Mouse (Mus musculus) olfactory bulb, adult 2 months (tissue): ENCODE results near the gene Cul4b. TPM values are rescaled to one million over a fixed set of nuclear protein-coding genes. Genes with fewer than 3 reads are reported as not detected.

Experiments used
- H3K27ac ChIP-seq: fragments of 200-500 bp; 2 replicates; pipeline ENCODE4 v1.5.1; 2012; ENCODE audit warnings: low read depth, low read length; ENCODE audit not compliant: insufficient read depth
- H3K4me1 ChIP-seq: fragments of 200-500 bp; 2 replicates; pipeline ENCODE4 v1.6.1; 2012; ENCODE audit warnings: low read length; ENCODE audit not compliant: control insufficient read depth, insufficient read depth
- H3K4me3 ChIP-seq: fragments of 200-500 bp; 2 replicates; pipeline ENCODE4 v1.5.1; 2012; ENCODE audit warnings: mild to moderate bottlenecking, low read depth, low read length, moderate library complexity; ENCODE audit not compliant: insufficient read depth
- CTCF ChIP-seq: fragments of 200-500 bp; IDR thresholded peaks from 2 replicates; pipeline ENCODE4 v1.5.1; 2012; ENCODE audit warnings: low read depth, mild to moderate bottlenecking, low read length, moderate library complexity; ENCODE audit not compliant: insufficient read depth
- POLR2A ChIP-seq: fragments of 200-500 bp; IDR thresholded peaks from 2 replicates; pipeline ENCODE4 v1.6.1; 2012; ENCODE audit warnings: mild to moderate bottlenecking, low read depth, low read length, moderate library complexity; ENCODE audit not compliant: insufficient read depth
- WGBS: fragments of 180-500 bp; shearing (Covaris S2); methylation state at CpG from one replicate; pipeline ENCODE4 v1.1.7; 2018; 5-methylcytosine and 5-hydroxymethylcytosine counted together
- polyA plus RNA-seq: library from polyadenylated mRNA; stranded (reverse); fragments of >200 nt; gene quantifications from 2 replicates; pipeline ENCODE4 v1.2.4, GENCODE M21; 2012; ENCODE audit warnings: low replicate concordance; ENCODE audit not compliant: missing spikeins, insufficient read depth, insufficient read length

The Cul4b gene
- polyA plus RNA-seq, result not detected in 2 replicates

DNA sequence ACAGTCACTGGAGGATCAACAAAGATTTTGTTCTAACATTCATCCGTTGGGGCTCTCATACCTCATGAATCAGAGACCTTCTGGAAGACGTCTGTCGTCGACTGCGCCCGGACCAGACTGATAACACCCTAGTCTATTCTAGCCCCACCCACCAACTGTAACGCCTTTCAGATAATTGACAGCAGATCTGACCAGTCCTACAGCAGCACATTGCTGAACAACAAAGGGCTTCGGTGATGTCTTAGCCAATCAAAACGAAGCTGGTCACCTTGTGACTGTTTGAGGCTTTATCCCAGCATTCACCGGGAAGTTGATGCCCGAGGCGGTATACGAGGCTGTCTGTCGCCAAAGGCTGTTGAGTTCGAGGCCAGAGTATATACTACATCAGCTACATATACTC, at the start of gene Cul4b:
Gene Cul4b (minus strand): TSS at position 119 of the 400 bp plus-strand sequence.
- Histone ChIP-seq H3K4me3 (no peak within 1 kb of the TSS), H3K27ac (no peak within 1 kb of the TSS), H3K4me1 (no peaks in the 10 kb centered on the region)
- WGBS, result 89% methylated on average over 15 of the region's 15 CpGs
- no peak for TF ChIP-seq CTCF
- TF ChIP-seq POLR2A, result no peak

DNA sequence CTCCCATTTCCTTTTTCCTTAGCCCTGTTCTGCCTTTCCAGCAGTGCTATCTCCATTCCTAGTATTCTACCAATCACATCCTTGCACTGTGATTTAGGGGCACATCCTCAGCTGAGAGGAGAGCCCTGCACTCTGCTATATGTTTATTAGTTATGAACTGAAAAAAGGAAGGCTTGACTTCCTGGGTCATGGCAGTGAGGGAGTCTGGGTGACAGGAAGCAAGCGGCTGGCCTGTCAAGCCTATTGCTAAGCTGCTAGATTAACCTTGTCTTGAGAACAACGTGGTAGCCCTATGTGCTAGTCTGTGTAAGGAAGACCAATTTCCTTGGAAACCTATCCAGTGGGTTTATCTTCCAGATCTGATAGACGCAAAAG, 25.0 kb upstream of the Cul4b start:
- TF ChIP-seq POLR2A, result no peak
- no peak for TF ChIP-seq CTCF
- Histone ChIP-seq H3K4me3 (peak overlapping the region; percentile 57), H3K27ac (peak overlapping the region; percentile 69), H3K4me1 (no peaks in the 10 kb centered on the region)
- 25% methylated on average over 3 of the region's 3 CpGs for WGBS

DNA sequence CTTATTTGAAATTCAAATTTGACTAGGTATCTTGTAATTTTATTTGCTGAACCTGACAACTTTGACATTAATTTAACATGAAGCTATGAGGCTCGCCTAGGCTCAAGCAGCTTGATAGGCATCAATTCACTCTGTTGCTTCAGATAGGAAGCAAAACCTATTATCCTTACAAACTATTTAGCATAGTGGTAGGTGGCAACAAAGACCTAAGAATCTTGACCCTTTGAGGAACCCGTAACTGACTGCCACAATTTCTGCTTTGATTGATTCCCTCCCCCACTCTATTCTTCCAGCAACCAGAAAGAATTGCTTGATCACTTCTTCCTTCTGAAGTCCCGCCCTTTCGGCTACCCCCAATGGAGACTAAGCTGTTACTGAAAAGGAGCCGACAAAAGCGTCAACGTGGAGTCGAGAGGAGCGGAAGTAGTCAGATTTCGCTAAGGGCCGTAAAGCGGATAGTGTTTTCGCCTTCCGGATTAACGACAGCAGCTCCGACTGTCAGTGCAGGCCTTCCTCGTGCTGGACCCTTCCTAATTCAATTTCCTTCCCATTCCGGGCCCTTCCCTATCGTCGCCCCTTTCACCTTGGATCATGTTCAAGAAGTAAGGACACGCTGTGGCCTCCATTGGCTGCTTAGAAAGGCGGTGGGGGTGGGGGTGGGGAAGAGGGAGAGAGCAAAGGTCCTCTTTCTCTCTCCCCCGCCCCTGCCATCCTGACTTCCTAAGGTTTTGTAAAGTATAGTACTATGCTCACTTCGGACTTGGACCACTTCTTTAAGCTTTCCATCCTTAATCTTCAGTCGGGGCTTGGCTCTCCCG, 24.4 kb upstream of the Cul4b start, which contains the start of gene Mcts1:
Gene Mcts1 (plus strand): TSS at position 402 of the 818 bp plus-strand sequence.
- H3K27ac ChIP-seq, result peak within 1 kb of the TSS; percentile 69
- WGBS, result 12% methylated on average over 26 of the region's 26 CpGs
- peak within 1 kb of the TSS; percentile 57 for H3K4me3 ChIP-seq
- no peaks in the 10 kb centered on the region for H3K4me1 ChIP-seq
- TF ChIP-seq POLR2A (no peak), CTCF (no peak)

- WGBS, result 64% methylated on average over 5 of the region's 5 CpGs
- TF ChIP-seq POLR2A, result no peak
- TF ChIP-seq CTCF, result no peak
- no peaks in the 10 kb centered on the region for H3K4me1 ChIP-seq
- no peak overlapping the region for H3K4me3 ChIP-seq
- no peak overlapping the region for H3K27ac ChIP-seq
These were observed 17.3 kb upstream of the Cul4b start for GRCm38 (mm10) chrX:38593180-38593889.

GRCm38 (mm10) chrX:38591749-38592148, 15.8 kb upstream of the Cul4b start:
- Histone ChIP-seq H3K4me3 (no peak overlapping the region), H3K4me1 (no peaks in the 10 kb centered on the region), H3K27ac (no peak overlapping the region)
- 95% methylated on average over 3 of the region's 3 CpGs for whole genome bisulfite sequencing
- TF ChIP-seq CTCF, result no peak
- TF ChIP-seq POLR2A, result no peak

DNA sequence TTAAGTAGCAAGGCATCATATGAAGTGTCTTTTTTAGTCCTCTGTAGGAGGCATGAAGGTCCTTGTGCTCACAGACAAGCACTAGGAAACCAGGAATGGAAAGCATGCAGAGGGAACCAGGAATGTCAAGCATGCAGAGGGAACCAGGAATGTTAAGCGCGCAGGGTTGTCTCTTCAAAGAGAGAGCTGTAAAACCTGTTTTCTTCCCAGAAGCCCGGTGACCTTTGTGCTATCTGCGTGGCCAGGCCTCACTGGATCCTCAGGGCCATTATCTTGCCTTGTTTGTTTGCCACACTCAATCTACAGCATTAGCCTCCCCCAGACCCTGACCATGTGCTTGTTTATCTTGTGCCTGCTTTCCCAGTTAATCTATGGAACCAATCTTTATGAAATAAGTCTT, 13.8 kb upstream of the Cul4b start:
- WGBS, result 57% methylated on average over 4 of the region's 4 CpGs
- Histone ChIP-seq H3K4me3 (no peak overlapping the region), H3K27ac (no peak overlapping the region), H3K4me1 (no peaks in the 10 kb centered on the region)
- TF ChIP-seq POLR2A, result no peak
- TF ChIP-seq CTCF, result no peak

DNA sequence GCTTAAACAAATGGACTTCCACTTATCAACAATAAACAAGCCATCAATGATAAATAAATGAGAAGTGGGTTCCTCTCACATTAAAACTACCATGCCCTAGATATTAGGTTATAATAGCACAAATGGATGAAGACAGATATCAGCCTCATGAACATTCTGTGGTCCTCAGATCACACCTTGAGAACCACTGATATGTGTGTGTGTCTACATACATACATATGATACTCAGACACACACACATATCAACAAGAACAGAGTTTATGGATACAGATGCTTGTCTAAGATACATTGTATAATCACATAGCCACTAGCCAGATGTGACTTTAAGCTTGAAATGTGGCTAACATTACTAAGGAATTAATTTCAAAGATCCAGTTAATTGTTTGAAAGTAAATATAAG, 7.3 kb upstream of the Cul4b start:
- no peak for TF ChIP-seq POLR2A
- no peak for TF ChIP-seq CTCF
- H3K4me1 ChIP-seq, result no peaks in the 10 kb centered on the region
- no peak overlapping the region for H3K27ac ChIP-seq
- H3K4me3 ChIP-seq, result no peak overlapping the region

GRCm38 (mm10) chrX:38581140-38581539, 5.1 kb upstream of the Cul4b start:
- no peak for TF ChIP-seq CTCF
- TF ChIP-seq POLR2A, result no peak
- Histone ChIP-seq H3K4me1 (no peaks in the 10 kb centered on the region), H3K4me3 (no peak overlapping the region), H3K27ac (no peak overlapping the region)
- 100% methylated on average over 1 of the region's 1 CpGs for WGBS
